Mouse (Mus musculus): ENCODE measurements around the gene Clspn. TPM values are rescaled to one million over a fixed set of nuclear protein-coding genes. Genes with fewer than 3 reads are reported as not detected.

Clspn gene
- polyA plus RNA-seq, 1 experiment: 0.44 TPM

- Histone ChIP-seq H3K4me3 (replicated peaks; ENCODE audit: extremely low read depth, low read depth, low read length) (no peak overlapping the region), H3K4me1 (ENCODE audit: control insufficient read depth, insufficient read depth, low read length) (no peaks in the 10 kb centered on the region)
- TF ChIP-seq CTCF (IDR thresholded peaks at IDR 0.05; ENCODE audit: insufficient read depth, low read length) (no peak), POLR2A (IDR thresholded peaks at IDR 0.05; ENCODE audit: borderline replicate concordance, extremely low read depth, low read depth, low read length) (no peak)
- DNase-seq: no peak
- WGBS: 9% methylated on average over 33 of the region's 33 CpGs
These were observed 63.1 kb downstream of the Clspn start for GRCm38 (mm10) chr4:126619691-126620330.

- TF ChIP-seq POLR2A (IDR thresholded peaks at IDR 0.05; ENCODE audit: borderline replicate concordance, extremely low read depth, low read depth, low read length) (no peak), CTCF (IDR thresholded peaks at IDR 0.05; ENCODE audit: insufficient read depth, low read length) (no peak)
- no peak overlapping the region for H3K4me3 ChIP-seq (replicated peaks; ENCODE audit: extremely low read depth, low read depth, low read length)
- 34% methylated on average over 13 of the region's 13 CpGs for WGBS
These were observed 63.7 kb downstream of the Clspn start for GRCm38 (mm10) chr4:126620349-126620874.

GRCm38 (mm10) chr4:126627021-126627681 lies 70.4 kb downstream of the Clspn start:
- TF ChIP-seq CTCF (IDR thresholded peaks at IDR 0.05; ENCODE audit: insufficient read depth, low read length): peak; percentile 6; the same call in 1 of the 2 replicates
- TF ChIP-seq POLR2A (IDR thresholded peaks at IDR 0.05; ENCODE audit: borderline replicate concordance, extremely low read depth, low read depth, low read length): no peak
- Histone ChIP-seq H3K4me1 (ENCODE audit: control insufficient read depth, insufficient read depth, low read length) (no peaks in the 10 kb centered on the region), H3K4me3 (replicated peaks; ENCODE audit: extremely low read depth, low read depth, low read length) (peak overlapping the region; percentile 51)
- WGBS: 7% methylated on average over 23 of the region's 23 CpGs
- DNase-seq: no peak

More at GRCm38 (mm10) chr4:126620349-126620874, 63.7 kb downstream of the Clspn start:
- no peaks in the 10 kb centered on the region for H3K4me1 ChIP-seq (ENCODE audit: control insufficient read depth, insufficient read depth, low read length)
- DNase-seq: no peak

- WGBS: 44% methylated on average over 2 of the region's 2 CpGs
- TF ChIP-seq POLR2A (IDR thresholded peaks at IDR 0.05; ENCODE audit: borderline replicate concordance, extremely low read depth, low read depth, low read length): no peak
- TF ChIP-seq CTCF (IDR thresholded peaks at IDR 0.05; ENCODE audit: insufficient read depth, low read length): no peak
- H3K4me1 ChIP-seq (ENCODE audit: control insufficient read depth, insufficient read depth, low read length): no peaks in the 10 kb centered on the region
- H3K4me3 ChIP-seq (replicated peaks; ENCODE audit: extremely low read depth, low read depth, low read length): no peak overlapping the region
- no peak for DNase-seq
These were observed 75.2 kb downstream of the Clspn start for GRCm38 (mm10) chr4:126631922-126632321.

GRCm38 (mm10) chr4:126632668-126633067 lies 75.9 kb downstream of the Clspn start:
- 53% methylated on average over 3 of the region's 3 CpGs for whole genome bisulfite sequencing
- no peak for DNase-seq
- Histone ChIP-seq H3K4me3 (replicated peaks; ENCODE audit: extremely low read depth, low read depth, low read length) (no peak overlapping the region), H3K4me1 (ENCODE audit: control insufficient read depth, insufficient read depth, low read length) (no peaks in the 10 kb centered on the region)
- no peak for TF ChIP-seq POLR2A (IDR thresholded peaks at IDR 0.05; ENCODE audit: borderline replicate concordance, extremely low read depth, low read depth, low read length)
- no peak for TF ChIP-seq CTCF (IDR thresholded peaks at IDR 0.05; ENCODE audit: insufficient read depth, low read length)

GRCm38 (mm10) chr4:126636330-126636729 lies 79.6 kb downstream of the Clspn start:
- 31% methylated on average over 11 of the region's 11 CpGs for WGBS
- DNase-seq: no peak
- TF ChIP-seq POLR2A (IDR thresholded peaks at IDR 0.05; ENCODE audit: borderline replicate concordance, extremely low read depth, low read depth, low read length) (no peak), CTCF (IDR thresholded peaks at IDR 0.05; ENCODE audit: insufficient read depth, low read length) (no peak)
- Histone ChIP-seq H3K4me3 (replicated peaks; ENCODE audit: extremely low read depth, low read depth, low read length) (no peak overlapping the region), H3K4me1 (ENCODE audit: control insufficient read depth, insufficient read depth, low read length) (no peaks in the 10 kb centered on the region)

- Histone ChIP-seq H3K4me3 (replicated peaks; ENCODE audit: extremely low read depth, low read depth, low read length) (no peak overlapping the region), H3K4me1 (ENCODE audit: control insufficient read depth, insufficient read depth, low read length) (no peaks in the 10 kb centered on the region)
- 62% methylated on average over 4 of the region's 4 CpGs for WGBS
- no peak for DNase-seq
- no peak for TF ChIP-seq CTCF (IDR thresholded peaks at IDR 0.05; ENCODE audit: insufficient read depth, low read length)
- no peak for TF ChIP-seq POLR2A (IDR thresholded peaks at IDR 0.05; ENCODE audit: borderline replicate concordance, extremely low read depth, low read depth, low read length)
These were observed 80.7 kb downstream of the Clspn start for GRCm38 (mm10) chr4:126637446-126637845.

- WGBS: 50% methylated on average over 7 of the region's 7 CpGs
- no peak for TF ChIP-seq CTCF (IDR thresholded peaks at IDR 0.05; ENCODE audit: insufficient read depth, low read length)
- no peak for TF ChIP-seq POLR2A (IDR thresholded peaks at IDR 0.05; ENCODE audit: borderline replicate concordance, extremely low read depth, low read depth, low read length)
- Histone ChIP-seq H3K4me3 (replicated peaks; ENCODE audit: extremely low read depth, low read depth, low read length) (no peak overlapping the region), H3K4me1 (ENCODE audit: control insufficient read depth, insufficient read depth, low read length) (no peaks in the 10 kb centered on the region)
- no peak for DNase-seq
These were observed 82.6 kb downstream of the Clspn start for GRCm38 (mm10) chr4:126639339-126639738.

GRCm38 (mm10) chr4:126641901-126642300 lies 85.2 kb downstream of the Clspn start:
- Histone ChIP-seq H3K4me3 (replicated peaks; ENCODE audit: extremely low read depth, low read depth, low read length) (no peak overlapping the region), H3K4me1 (ENCODE audit: control insufficient read depth, insufficient read depth, low read length) (no peaks in the 10 kb centered on the region)
- TF ChIP-seq POLR2A (IDR thresholded peaks at IDR 0.05; ENCODE audit: borderline replicate concordance, extremely low read depth, low read depth, low read length): no peak
- no peak for TF ChIP-seq CTCF (IDR thresholded peaks at IDR 0.05; ENCODE audit: insufficient read depth, low read length)
- no peak for DNase-seq
- WGBS: 47% methylated on average over 9 of the region's 9 CpGs

Other genes with a start within 250 kb of the Clspn start
- 42.2 and 49.0 TPM in 2 replicates for gene Adprhl2, start 235.2 kb upstream of the Clspn start, polyA plus RNA-seq (2012; rRNA removed)
- 12.9 and 18.6 TPM in 2 replicates for gene Tekt2, start 231.2 kb upstream of the Clspn start, polyA plus RNA-seq (2012; rRNA removed)
- gene Ago3, start 127.4 kb upstream of the Clspn start, polyA plus RNA-seq (2012; rRNA removed): 17.6 and 23.4 TPM in 2 replicates
- 28.5 and 35.0 TPM in 2 replicates for gene Ago1, start 88.4 kb upstream of the Clspn start, polyA plus RNA-seq (2012; rRNA removed)
- 2.9 and 4.2 TPM in 2 replicates for gene Ago4, start 23.5 kb upstream of the Clspn start, polyA plus RNA-seq (2012; rRNA removed)
- 13.5 and 15.2 TPM in 2 replicates for gene 5730409E04Rik, start 52.9 kb downstream of the Clspn start, polyA plus RNA-seq (2012; rRNA removed)
- 110 and 146 TPM in 2 replicates for gene Psmb2, start 120.7 kb downstream of the Clspn start, polyA plus RNA-seq (2012; rRNA removed)
- gene Tfap2e, start 179.3 kb downstream of the Clspn start, polyA plus RNA-seq (2012; rRNA removed): 0.28 TPM in 1 of 2 replicates, not detected in the other
- gene Ncdn, start 196.5 kb downstream of the Clspn start, polyA plus RNA-seq (2012; rRNA removed): 31.5 and 31.9 TPM in 2 replicates
- 28.8 and 39.4 TPM in 2 replicates for gene AU040320, start 196.6 kb downstream of the Clspn start, polyA plus RNA-seq (2012; rRNA removed)